Mouse (Mus musculus) gastrocnemius, postnatal 4 days (tissue): ENCODE results near the gene Prr12. TPM values are rescaled to one million over a fixed set of nuclear protein-coding genes. Genes with fewer than 3 reads are reported as not detected.
"Not testable (repeated sequence)": the region's sequence is repeated elsewhere in the genome, so short reads cannot be mapped to it uniquely, and the experiment has no call there.

Source experiments
- DNase-seq, 2 experiments: peaks; one replicate each; pipeline ENCODE4 v3.0.0; 2021 to 2022; ENCODE audit warnings: low spot score in 2 of 2, mixed read lengths in 2 of 2
- long read RNA-seq, 2 experiments: library from polyadenylated mRNA; stranded (forward); transcript quantifications; one replicate each; pipeline ENCODE4 v2.0.0; 2021
- total RNA-seq, 2 experiments: library from RNA; stranded (reverse); gene quantifications; 2 replicates each; pipeline ENCODE4 v1.2.3; 2021

The Prr12 gene
- 10 to 100 TPM; 63.9 to 65.2 TPM for total RNA-seq
- long read RNA-seq, experiment 1, transcript Prr12-202 (6 exons, 1,487 nt): major isoform, 5 of 12 reads
- long read RNA-seq, experiment 1, partial matches to known transcripts: 4 of 12 reads
- long read RNA-seq, experiment 1, other reads (novel, unspliced or antisense): 3 of 12 reads
- long read RNA-seq, experiment 2, partial matches to known transcripts: 9 of 11 reads
- long read RNA-seq, experiment 2, other reads (novel, unspliced or antisense): 1 of 11 reads

- no peak for DNase-seq
Observed at GRCm38 (mm10) chr7:45052862-45053116, at the start of gene Prr12. Gene Prr12 (minus strand): TSS chr7:45052881.

- no peak for DNase-seq
Observed at GRCm38 (mm10) chr7:45102441-45102840, 49.8 kb upstream of the Prr12 start.

GRCm38 (mm10) chr7:45100046-45100445 lies 47.4 kb upstream of the Prr12 start:
- no peak for DNase-seq

- DNase-seq: no peak
Observed at GRCm38 (mm10) chr7:45098541-45099240, 46.0 kb upstream of the Prr12 start.

- DNase-seq: no peak
Observed at GRCm38 (mm10) chr7:45097479-45097878, 44.8 kb upstream of the Prr12 start.

GRCm38 (mm10) chr7:45095965-45096364 lies 43.3 kb upstream of the Prr12 start:
- DNase-seq: not testable (repeated sequence)

- no peak for DNase-seq
Observed at GRCm38 (mm10) chr7:45095367-45095766, 42.7 kb upstream of the Prr12 start.

GRCm38 (mm10) chr7:45094121-45094520 lies 41.4 kb upstream of the Prr12 start:
- no peak for DNase-seq

GRCm38 (mm10) chr7:45093516-45093905 lies 40.8 kb upstream of the Prr12 start:
- DNase-seq: no peak

- no peak for DNase-seq
Observed at GRCm38 (mm10) chr7:45092828-45093515, 40.3 kb upstream of the Prr12 start.

GRCm38 (mm10) chr7:45092048-45092447 lies 39.4 kb upstream of the Prr12 start, which contains the start of gene Rcn3:
Gene Rcn3 (minus strand): TSS chr7:45092221.
- peak; percentile 87 to 94 for DNase-seq

GRCm38 (mm10) chr7:45091001-45091990 lies 38.6 kb upstream of the Prr12 start:
- DNase-seq: peak in 1 of 2 experiments; percentile 55

GRCm38 (mm10) chr7:45090251-45090977 lies 37.7 kb upstream of the Prr12 start:
- no peak for DNase-seq

GRCm38 (mm10) chr7:45088597-45088996 lies 35.9 kb upstream of the Prr12 start:
- no peak for DNase-seq

- no peak for DNase-seq
Observed at GRCm38 (mm10) chr7:45086084-45086483, 33.4 kb upstream of the Prr12 start.

GRCm38 (mm10) chr7:45083300-45083890 lies 30.7 kb upstream of the Prr12 start:
- DNase-seq: no peak

GRCm38 (mm10) chr7:45082401-45083299 lies 30.0 kb upstream of the Prr12 start:
- peak in 1 of 2 experiments; percentile 48 for DNase-seq

- DNase-seq: no peak
Observed at GRCm38 (mm10) chr7:45081016-45081415, 28.3 kb upstream of the Prr12 start.

GRCm38 (mm10) chr7:45079856-45080255 lies 27.2 kb upstream of the Prr12 start:
- DNase-seq: peak; percentile 84 to 89
